Mouse (Mus musculus) lung, adult 2 months (tissue): ENCODE results near the gene Mrnip.

Experiments used
- CTCF ChIP-seq: fragments of 200-500 bp; IDR thresholded peaks from 2 replicates; pipeline ENCODE4 v1.5.1; 2011; ENCODE audit warnings: mild to moderate bottlenecking, low read length, control low read depth; ENCODE audit not compliant: insufficient read depth
- POLR2A ChIP-seq: fragments of 200-500 bp; IDR thresholded peaks from 2 replicates; pipeline ENCODE4 v1.6.1; 2011; ENCODE audit warnings: low read depth, mild to moderate bottlenecking, control low read depth, low read length, borderline replicate concordance; ENCODE audit errors: extremely low read depth

DNA sequence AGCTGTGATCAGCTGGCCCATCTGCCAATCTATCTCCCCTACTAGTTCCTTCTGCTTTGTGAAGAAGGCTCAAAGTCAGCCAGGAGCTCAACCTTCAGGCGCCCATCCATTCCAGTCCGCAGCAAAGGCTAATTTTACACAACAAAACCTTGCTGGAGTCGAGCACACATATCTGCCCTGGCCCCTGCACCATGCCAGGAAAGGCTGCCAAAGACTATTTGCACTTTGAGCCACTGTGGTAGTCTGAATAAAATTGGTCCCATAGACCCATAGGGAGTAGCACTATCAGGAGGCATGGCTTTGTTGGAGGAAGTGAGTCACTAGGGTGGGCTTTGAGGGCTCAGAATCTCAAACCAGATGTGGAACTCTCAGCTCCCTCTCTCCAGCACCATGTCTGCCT is 31.2 kb downstream of the Mrnip start:
- TF ChIP-seq POLR2A (no peak), CTCF (no peak)
